Mouse (Mus musculus) hematopoietic stem cell, adult 5-6 weeks (primary cell): ENCODE measurements at regions not wholly inside any gene's neighbourhood (a gene's known extent, or its start where the extent isn't known, plus 50 kb on each side); places are given as distances from the start of the nearest gene placed in this dataset.
"Not testable (repeated sequence)": the region's sequence is repeated elsewhere in the genome, so short reads cannot be mapped to it uniquely, and the experiment has no call there.

Source experiments
- ATAC-seq, 2 experiments: fragments of 125-278 bp in 1 of 2; replicated peaks in 1 of 2; 2 replicates each; pipeline ENCODE4 v1.8.0; 2016 to 2017; ENCODE audit warnings: inconsistent platforms in 2 of 2, mild to moderate bottlenecking in 2 of 2, moderate number of reproducible peaks in 2 of 2, low read depth in 1 of 2, moderate TSS enrichment in 1 of 2; ENCODE audit not compliant: low FRiP score in 2 of 2, poor library complexity in 2 of 2, severe bottlenecking in 2 of 2, insufficient read depth in 1 of 2, low TSS enrichment in 1 of 2

GRCm38 (mm10) chr14:44926368-44927203, 61.4 kb upstream of the Ptger2 start:
- peak; percentile 29 to 55; a peak in 3 of 4 replicates for ATAC-seq

- not testable (repeated sequence) for ATAC-seq
Observed at GRCm38 (mm10) chr14:44921786-44922185, 62.6 kb upstream of the Ptgdr start.

GRCm38 (mm10) chr14:44919389-44919788, 60.2 kb upstream of the Ptgdr start:
- no peak for ATAC-seq

DNA sequence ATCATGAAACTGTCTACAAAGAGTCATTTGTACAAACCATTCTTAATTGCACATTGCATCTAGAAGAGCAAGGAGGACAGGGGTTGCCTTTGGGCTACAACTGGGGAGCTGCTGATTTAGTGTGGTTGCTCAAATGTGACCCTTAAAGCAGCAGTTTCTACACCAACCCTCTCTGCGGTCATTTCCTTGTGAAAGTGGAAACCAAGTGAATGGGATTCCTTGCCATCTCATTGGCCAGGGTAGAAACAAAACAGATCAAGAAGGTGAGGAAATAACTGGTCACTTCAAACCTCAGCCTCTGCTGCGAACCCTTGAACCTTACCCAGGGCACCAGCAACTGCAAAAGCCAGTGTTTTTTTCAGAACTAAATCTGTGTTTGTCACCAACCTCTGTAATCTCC, 56.5 kb upstream of the Ptgdr start:
- peak in 1 of 2 experiments; percentile 39; a peak in 1 of 4 replicates for ATAC-seq

DNA sequence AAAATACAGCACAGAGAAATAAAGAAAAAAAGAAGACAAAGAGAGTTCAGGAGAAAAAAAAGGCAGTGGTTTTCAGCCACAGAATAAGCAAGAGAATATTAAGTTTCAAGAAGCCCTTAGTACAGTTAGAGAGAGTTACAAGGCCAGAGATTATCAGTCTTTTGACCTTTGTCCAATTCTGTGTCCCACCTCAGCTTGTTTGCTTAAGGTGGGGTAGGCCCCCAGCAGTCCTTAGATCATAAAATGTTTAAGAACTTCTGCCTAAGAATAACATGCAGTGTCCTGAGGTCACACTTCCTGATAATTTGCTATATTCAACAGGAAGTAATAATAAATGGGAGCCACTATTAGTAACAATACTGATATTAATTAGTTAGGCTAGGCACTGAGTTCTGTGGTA, 53.6 kb upstream of the Ptgdr start:
- no peak for ATAC-seq
